Mouse (Mus musculus): ENCODE data around the gene Trappc2l. TPM values are rescaled to one million over a fixed set of nuclear protein-coding genes. Genes with fewer than 3 reads are reported as not detected.

The Trappc2l gene
- polyA plus RNA-seq, 1 experiment from 2014 or later = 62.3 TPM

DNA sequence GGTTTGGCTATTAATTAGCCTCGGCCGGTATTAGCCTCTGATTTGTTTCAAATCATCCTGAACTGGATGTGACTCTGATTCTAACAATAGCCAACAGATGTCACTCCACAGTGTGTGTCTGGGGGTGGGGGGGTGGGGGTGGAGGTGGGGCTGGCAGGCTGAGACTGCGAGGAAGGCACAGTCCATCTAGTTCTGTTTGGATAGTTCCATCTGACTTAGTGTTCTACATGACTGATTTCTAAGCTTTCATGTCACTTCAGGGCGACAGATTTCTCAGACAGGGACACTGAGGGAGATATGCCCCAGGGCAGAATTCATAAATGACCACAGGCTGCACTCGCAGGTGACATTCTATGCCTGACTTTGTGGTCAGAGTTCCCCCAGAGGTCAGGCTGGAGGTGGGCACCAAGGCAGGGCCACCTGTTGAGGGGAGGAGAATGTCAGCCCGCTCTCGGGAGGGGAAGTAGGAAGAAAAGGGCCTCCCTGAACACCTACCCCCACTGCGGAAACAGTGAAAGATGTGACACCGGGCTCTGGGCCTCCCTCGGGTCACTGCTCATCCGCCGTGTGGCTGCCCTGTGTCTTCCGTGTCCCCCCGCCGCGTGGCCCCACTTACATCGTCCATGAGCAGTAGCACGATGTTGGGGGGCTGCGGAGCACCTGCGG lies 695 bp upstream of the Trappc2l start:
- Histone ChIP-seq H3K4me2 (replicated peaks) (peak overlapping the region; percentile 92), H3K36me3 (0 out of 2 replicates have a peak, but pooled peaks cover 9% of the 10 kb centered on the region), H3K4me3 (replicated peaks) (peak overlapping the region; percentile 75), H3K9me3 (replicated peaks) (no peaks in the 10 kb centered on the region), H3K27ac (replicated peaks) (peak overlapping the region; percentile 68; the same call in 1 of the 2 replicates), H3K9ac (peak overlapping the region; percentile 72), H3K4me1 (peaks cover 22% of the 10 kb centered on the region), H3K27me3 (no peaks in the 10 kb centered on the region)
- whole genome bisulfite sequencing = 2% methylated on average over 20 of the region's 20 CpGs
- ATAC-seq (ENCODE audit: insufficient number of reproducible peaks, low FRiP score, low TSS enrichment, low read depth) = peak; percentile 7; the same call in 1 of the 2 replicates

DNA sequence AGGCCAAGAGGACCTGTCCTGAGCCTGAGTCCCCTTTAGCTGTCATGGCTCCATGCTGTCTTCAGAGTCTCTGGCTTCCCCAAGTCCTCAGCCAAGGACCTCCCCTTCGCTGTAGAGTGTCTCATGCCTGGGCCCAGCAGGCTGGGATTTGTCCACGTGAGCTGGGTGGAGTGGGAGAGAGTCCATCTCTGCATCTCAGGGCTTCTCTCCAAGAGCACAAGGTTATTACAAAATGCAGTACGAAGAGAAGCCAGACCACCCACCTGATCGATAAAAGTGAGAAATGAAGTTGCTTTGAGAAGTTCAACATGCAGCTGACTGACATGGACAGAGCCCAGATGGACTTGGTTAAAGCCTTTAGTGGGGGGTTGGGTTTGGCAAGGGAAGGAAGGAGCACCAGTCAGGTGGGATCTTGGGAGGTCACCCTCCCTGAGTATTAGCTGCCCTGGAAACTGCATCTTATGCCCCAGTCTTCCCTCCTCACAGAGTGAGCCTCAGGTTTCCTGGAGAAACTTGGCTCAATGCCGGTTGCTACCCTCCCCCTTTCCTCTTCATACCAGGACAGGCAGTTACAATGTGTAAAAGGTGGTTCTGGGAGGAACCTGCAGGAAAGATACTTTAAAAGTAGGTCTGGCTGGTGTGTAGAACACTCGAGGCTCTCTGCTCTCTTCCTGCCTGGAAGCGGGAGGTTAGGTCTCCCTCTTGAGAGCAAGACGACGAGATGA lies 4.9 kb downstream of the Trappc2l start:
- 51% methylated on average over 9 of the region's 9 CpGs for WGBS
- Histone ChIP-seq H3K36me3 (0 out of 2 replicates have a peak, but pooled peaks cover 9% of the 10 kb centered on the region), H3K9me3 (replicated peaks) (no peaks in the 10 kb centered on the region), H3K27me3 (no peaks in the 10 kb centered on the region), H3K4me3 (replicated peaks) (no peak overlapping the region), H3K9ac (no peak overlapping the region), H3K4me1 (peaks cover 33% of the 10 kb centered on the region), H3K4me2 (replicated peaks) (no peak overlapping the region), H3K27ac (replicated peaks) (0 out of 2 replicates have a peak overlapping the region, but pooled peaks have one; percentile 7)
- no peak for ATAC-seq (ENCODE audit: insufficient number of reproducible peaks, low FRiP score, low TSS enrichment, low read depth)

DNA sequence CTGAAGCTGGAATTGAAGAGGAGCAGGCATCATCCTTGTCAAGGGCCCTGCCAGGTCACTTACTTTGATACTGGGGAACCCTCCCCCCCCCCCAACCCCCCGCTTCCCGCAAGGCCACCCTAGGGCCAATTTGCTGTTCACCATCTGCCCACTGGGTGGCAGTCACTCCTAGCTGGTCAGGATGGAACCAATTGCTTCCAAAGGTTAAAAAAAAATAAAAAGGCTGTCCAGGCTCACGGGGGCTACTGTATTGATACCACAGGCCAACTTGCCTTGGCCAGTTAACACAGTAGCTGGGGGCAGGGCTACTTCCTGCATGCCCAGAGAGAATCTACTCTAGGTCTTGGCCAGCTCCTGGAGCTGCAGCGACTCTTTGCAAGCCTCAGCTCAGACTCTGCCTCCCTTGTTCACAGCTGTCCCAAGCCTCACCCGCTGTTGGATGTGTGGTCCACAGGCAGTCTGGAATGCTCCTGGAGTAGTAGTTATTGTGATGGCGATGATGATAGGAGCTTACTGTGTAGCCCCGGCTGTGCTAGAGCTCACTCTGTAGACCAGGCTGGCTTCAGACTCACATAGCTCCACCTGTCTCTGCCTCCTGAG lies 6.6 kb downstream of the Trappc2l start:
- WGBS = 22% methylated on average over 5 of the region's 7 CpGs
- no peak overlapping the region for H3K27ac ChIP-seq (replicated peaks)

DNA sequence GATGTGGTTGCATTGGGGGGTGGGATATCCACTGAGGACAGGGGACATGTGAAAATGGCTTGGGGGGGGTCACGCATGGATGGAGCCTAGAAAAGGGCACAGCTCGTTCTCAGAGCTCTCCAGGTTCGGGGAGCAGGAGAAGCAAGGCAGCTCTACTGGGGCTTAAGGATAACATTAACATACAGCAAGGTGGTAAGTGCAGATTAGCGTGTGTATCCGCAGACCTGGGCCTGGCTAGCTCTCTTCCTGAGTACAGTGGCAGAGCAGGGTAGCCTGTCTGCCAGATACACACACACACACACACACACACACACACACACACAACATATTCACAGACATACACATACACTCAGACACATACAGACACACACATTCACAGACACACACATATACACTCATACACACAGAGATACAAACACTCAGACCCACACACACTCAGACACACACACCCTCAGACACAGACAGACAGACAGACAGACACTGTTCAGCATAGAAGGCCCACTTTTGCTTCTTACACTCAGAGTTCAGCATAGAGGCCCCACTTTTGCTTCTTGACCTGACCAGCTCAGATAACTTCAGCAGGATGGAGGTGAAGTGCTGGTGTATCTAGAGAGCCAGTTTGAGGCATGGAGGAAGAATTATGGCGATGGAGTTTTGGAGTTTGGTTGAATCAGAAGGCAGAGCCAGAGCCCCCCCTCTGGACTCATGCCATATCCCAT lies 7.4 kb downstream of the Trappc2l start:
- no peak overlapping the region for H3K27ac ChIP-seq (replicated peaks)
- 76% methylated on average over 6 of the region's 6 CpGs for WGBS
- no peak overlapping the region for H3K4me2 ChIP-seq (replicated peaks)
- H3K4me3 ChIP-seq (replicated peaks) = no peak overlapping the region
- H3K9me3 ChIP-seq (replicated peaks) = no peaks in the 10 kb centered on the region
- no peak for ATAC-seq (ENCODE audit: insufficient number of reproducible peaks, low FRiP score, low TSS enrichment, low read depth)
- no peak overlapping the region for H3K9ac ChIP-seq
- H3K4me1 ChIP-seq = peaks cover 21% of the 10 kb centered on the region
- H3K27me3 ChIP-seq = no peaks in the 10 kb centered on the region
- H3K36me3 ChIP-seq = 0 out of 2 replicates have a peak, but pooled peaks cover 6% of the 10 kb centered on the region

More for the DNA sequence above, 6.6 kb downstream of the Trappc2l start:
- ATAC-seq (ENCODE audit: insufficient number of reproducible peaks, low FRiP score, low TSS enrichment, low read depth) = no peak
- Histone ChIP-seq H3K27me3 (no peaks in the 10 kb centered on the region), H3K4me2 (replicated peaks) (no peak overlapping the region), H3K36me3 (0 out of 2 replicates have a peak, but pooled peaks cover 9% of the 10 kb centered on the region), H3K4me3 (replicated peaks) (no peak overlapping the region), H3K4me1 (peaks cover 21% of the 10 kb centered on the region), H3K9ac (no peak overlapping the region), H3K9me3 (replicated peaks) (no peaks in the 10 kb centered on the region)

DNA sequence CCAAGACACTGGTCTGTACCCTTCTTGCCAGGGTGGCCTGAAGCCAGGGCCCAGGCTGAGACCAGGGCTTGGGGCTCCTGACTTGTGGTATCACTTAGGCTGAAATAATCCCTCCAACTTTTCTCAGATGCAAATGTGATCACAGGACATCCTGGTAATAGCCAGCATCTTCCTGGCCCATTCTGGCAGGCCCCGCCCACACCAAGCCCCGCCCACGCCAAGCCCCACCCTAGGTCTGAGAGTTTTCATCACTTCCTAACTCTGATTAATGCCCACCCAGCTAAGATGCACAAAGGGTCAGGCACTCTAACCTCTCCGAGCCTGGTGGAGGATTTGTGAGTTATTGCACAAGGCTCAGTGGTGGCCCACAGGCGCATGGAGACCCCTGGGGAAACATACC lies 9.0 kb downstream of the Trappc2l start:
- Histone ChIP-seq H3K9ac (no peak overlapping the region), H3K27me3 (no peaks in the 10 kb centered on the region), H3K9me3 (replicated peaks) (no peaks in the 10 kb centered on the region), H3K4me1 (peaks cover 21% of the 10 kb centered on the region), H3K36me3 (no peaks in the 10 kb centered on the region), H3K4me2 (replicated peaks) (no peak overlapping the region), H3K27ac (replicated peaks) (no peak overlapping the region), H3K4me3 (replicated peaks) (no peak overlapping the region)
- WGBS = 28% methylated on average over 5 of the region's 5 CpGs
- no peak for ATAC-seq (ENCODE audit: insufficient number of reproducible peaks, low FRiP score, low TSS enrichment, low read depth)

DNA sequence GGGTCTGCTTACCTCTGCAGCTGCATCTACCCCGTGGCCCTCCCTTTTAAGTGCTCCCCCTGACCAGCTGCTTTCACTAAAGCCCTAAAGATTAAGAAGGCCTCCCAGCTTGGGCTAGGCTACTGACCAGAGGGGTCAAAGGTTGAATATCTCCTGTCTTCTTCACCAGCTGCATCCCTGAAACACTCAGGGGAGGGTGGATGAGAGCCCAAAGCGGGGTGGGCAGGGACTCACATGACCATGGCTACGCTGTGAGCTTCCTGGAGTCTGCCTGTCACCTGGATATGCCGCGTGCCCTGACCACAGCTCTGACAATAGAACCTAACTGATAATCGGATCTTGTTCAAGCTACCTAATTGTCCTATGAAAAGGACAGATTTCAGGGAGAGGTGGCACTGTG lies 11.3 kb downstream of the Trappc2l start, which contains the start of gene Pabpn1l:
Gene Pabpn1l, minus strand, starts transcription at position 13 of the 400 bp plus-strand sequence.
- Histone ChIP-seq H3K36me3 (no peaks in the 10 kb centered on the region), H3K9ac (no peak within 1 kb of the TSS), H3K27ac (replicated peaks) (no peak within 1 kb of the TSS), H3K4me3 (replicated peaks) (no peak within 1 kb of the TSS), H3K9me3 (replicated peaks) (no peaks in the 10 kb centered on the region), H3K27me3 (no peaks in the 10 kb centered on the region), H3K4me1 (peaks cover 10% of the 10 kb centered on the region), H3K4me2 (replicated peaks) (no peak within 1 kb of the TSS)
- no peak for ATAC-seq (ENCODE audit: insufficient number of reproducible peaks, low FRiP score, low TSS enrichment, low read depth)
- WGBS = 56% methylated on average over 6 of the region's 6 CpGs

DNA sequence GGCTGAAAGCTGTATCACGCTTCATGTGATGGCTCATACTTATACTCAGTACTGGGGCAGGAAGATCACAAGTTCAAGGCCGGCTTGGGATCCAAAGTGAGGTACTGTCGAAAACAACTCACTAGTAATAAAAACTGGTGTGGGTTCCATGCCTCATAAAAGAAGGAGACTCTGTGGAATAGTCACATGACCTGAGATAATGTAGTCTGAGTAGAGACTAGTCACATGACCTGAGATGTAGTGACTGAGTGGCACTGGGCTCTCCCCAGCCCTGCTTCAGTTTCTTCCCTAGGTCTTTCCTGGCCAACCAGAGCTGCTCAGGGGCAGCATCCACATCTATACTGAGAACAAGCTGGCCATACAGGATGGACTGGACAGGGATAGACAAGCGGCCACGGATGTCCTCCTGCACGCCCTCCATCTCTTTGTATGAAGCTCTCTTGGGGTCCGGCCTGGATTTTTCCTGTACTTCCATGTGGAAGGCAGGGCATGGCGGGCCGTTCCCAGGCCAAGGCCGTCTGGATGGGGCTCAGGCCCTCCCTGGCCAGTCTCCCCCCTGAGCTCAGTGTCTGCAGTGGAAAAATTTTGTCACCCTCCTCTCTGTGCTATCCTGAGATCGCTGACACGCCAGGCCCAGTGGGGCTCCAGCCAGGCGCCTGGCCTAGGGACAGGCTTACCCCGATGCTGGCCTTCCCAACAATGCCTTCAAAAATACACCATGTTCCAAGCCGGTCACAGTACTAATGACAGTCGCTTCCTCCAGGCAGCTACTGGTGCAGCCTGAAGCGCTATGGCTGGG lies 12.6 kb downstream of the Trappc2l start:
- no peak overlapping the region for H3K27ac ChIP-seq (replicated peaks)
- H3K4me2 ChIP-seq (replicated peaks) = no peak overlapping the region
- peaks cover 6% of the 10 kb centered on the region; the same call in 1 of the 2 replicates for H3K4me1 ChIP-seq
- H3K9me3 ChIP-seq (replicated peaks) = no peaks in the 10 kb centered on the region
- ATAC-seq (ENCODE audit: insufficient number of reproducible peaks, low FRiP score, low TSS enrichment, low read depth) = no peak
- 90% methylated on average over 17 of the region's 17 CpGs for whole genome bisulfite sequencing
- H3K9ac ChIP-seq = no peak overlapping the region
- no peaks in the 10 kb centered on the region for H3K36me3 ChIP-seq
- no peak overlapping the region for H3K4me3 ChIP-seq (replicated peaks)
- no peaks in the 10 kb centered on the region for H3K27me3 ChIP-seq

DNA sequence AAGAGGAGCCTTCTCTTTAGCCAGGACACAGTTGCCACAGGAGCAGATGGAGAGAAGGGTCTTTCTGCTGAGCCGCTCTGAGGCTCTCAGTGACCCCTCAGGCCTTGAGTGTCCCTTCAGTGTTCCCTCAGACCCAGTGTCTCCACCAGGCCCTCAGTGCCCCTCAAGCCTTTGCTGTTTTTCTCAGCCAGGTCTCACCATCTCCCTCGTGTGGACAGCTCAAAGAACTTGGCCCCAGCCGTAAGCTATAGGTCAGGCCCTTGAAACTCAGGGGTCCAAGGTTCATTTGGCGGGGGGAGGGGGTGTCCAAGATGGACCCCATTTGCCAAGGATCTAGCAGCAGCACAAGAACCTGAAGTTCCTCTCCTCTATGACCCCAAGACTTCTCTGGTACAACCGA lies 13.2 kb downstream of the Trappc2l start:
- Histone ChIP-seq H3K9me3 (replicated peaks) (no peaks in the 10 kb centered on the region), H3K9ac (no peak overlapping the region), H3K36me3 (no peaks in the 10 kb centered on the region), H3K4me2 (replicated peaks) (no peak overlapping the region), H3K27ac (replicated peaks) (no peak overlapping the region), H3K27me3 (no peaks in the 10 kb centered on the region), H3K4me3 (replicated peaks) (no peak overlapping the region), H3K4me1 (peaks cover 3% of the 10 kb centered on the region; the same call in 1 of the 2 replicates)
- no peak for ATAC-seq (ENCODE audit: insufficient number of reproducible peaks, low FRiP score, low TSS enrichment, low read depth)
- 75% methylated on average over 5 of the region's 5 CpGs for WGBS

DNA sequence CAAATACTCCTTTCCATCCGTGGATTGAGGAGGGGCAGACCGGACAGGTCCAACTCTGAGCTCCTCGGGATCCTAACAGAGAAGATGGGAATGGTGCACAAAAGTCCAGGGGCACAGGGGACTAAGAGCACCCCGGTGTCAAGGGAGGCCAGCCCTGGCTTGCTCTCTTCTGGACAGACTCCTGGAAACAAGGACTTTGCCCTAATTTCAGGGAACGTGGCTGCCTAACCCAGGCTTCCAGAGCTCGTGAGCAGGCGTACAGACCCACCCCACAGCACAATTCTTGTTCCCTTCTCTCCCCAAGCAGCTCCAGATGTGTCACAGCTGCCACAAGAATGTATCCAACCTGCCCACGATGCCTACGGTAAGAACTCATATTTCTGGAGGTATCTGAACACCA lies 14.4 kb downstream of the Trappc2l start:
- no peak overlapping the region for H3K27ac ChIP-seq (replicated peaks)
- no peak overlapping the region for H3K9ac ChIP-seq
- H3K36me3 ChIP-seq = no peaks in the 10 kb centered on the region
- 0 out of 2 replicates have a peak, but pooled peaks cover 2% of the 10 kb centered on the region for H3K27me3 ChIP-seq
- no peak for ATAC-seq (ENCODE audit: insufficient number of reproducible peaks, low FRiP score, low TSS enrichment, low read depth)
- no peak overlapping the region for H3K4me2 ChIP-seq (replicated peaks)
- no peaks in the 10 kb centered on the region for H3K9me3 ChIP-seq (replicated peaks)
- WGBS = 52% methylated on average over 9 of the region's 9 CpGs
- H3K4me1 ChIP-seq = no peaks in the 10 kb centered on the region
- no peak overlapping the region for H3K4me3 ChIP-seq (replicated peaks)

DNA sequence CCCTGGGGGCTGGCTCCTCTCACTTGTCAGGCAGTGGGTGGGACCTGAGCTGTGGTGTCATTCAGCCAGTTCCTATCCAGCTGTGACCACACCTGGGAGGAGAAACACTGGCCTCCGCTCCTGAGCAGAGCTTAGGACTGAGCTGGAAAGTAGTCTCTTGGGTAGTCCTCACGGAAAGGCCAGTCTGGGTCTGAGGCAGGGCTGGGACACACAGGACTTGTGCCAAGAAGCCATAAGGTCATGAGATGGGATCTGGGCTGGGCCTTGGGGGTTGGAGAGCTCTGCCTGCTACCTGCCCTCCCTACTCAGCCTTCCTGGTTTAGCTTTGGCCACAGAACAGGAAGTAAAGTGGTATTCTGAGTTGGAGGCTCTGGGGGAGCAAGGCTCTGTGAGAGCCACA lies 15.5 kb downstream of the Trappc2l start:
- 0 out of 2 replicates have a peak, but pooled peaks cover 3% of the 10 kb centered on the region for H3K27me3 ChIP-seq
- no peaks in the 10 kb centered on the region for H3K4me1 ChIP-seq
- 0 out of 2 replicates have a peak, but pooled peaks have one; percentile 21 for ATAC-seq (ENCODE audit: insufficient number of reproducible peaks, low FRiP score, low TSS enrichment, low read depth)
- 79% methylated on average over 2 of the region's 2 CpGs for WGBS
- H3K4me3 ChIP-seq (replicated peaks) = no peak overlapping the region
- H3K36me3 ChIP-seq = no peaks in the 10 kb centered on the region
- no peak overlapping the region for H3K4me2 ChIP-seq (replicated peaks)
- no peaks in the 10 kb centered on the region for H3K9me3 ChIP-seq (replicated peaks)
- H3K9ac ChIP-seq = no peak overlapping the region
- H3K27ac ChIP-seq (replicated peaks) = no peak overlapping the region
